Mouse (Mus musculus) adrenal gland, adult 2 months (tissue): Measurements from ENCODE around the gene Cd82. TPM values are rescaled to one million over a fixed set of nuclear protein-coding genes. Genes with fewer than 3 reads are reported as not detected.
A peak's percentile ranks its signal among the peaks of the same experiment; 100 is the strongest.

Source experiments
- DNase-seq: peaks from one replicate; pipeline ENCODE4 v3.0.0; 2021
- microRNA-seq, 2 experiments: library from miRNA; unstranded; fragments of <30 nt; microRNA quantifications; one replicate each; pipeline ENCODE4 v1.2.0; 2021
- polyA plus RNA-seq: library from polyadenylated mRNA; depleted of rRNA; stranded (reverse); fragments of >200 nt; gene quantifications from 2 replicates; pipeline ENCODE4 v1.2.3, GENCODE M21; 2012; rRNA removed
- total RNA-seq, 2 experiments: library from RNA; stranded (reverse); gene quantifications; 2 replicates each; pipeline ENCODE4 v1.2.3; 2021

Cd82 gene
- total and polyA plus RNA-seq, 3 experiments, result 58.9 to 137 (median 83.2) TPM

DNA sequence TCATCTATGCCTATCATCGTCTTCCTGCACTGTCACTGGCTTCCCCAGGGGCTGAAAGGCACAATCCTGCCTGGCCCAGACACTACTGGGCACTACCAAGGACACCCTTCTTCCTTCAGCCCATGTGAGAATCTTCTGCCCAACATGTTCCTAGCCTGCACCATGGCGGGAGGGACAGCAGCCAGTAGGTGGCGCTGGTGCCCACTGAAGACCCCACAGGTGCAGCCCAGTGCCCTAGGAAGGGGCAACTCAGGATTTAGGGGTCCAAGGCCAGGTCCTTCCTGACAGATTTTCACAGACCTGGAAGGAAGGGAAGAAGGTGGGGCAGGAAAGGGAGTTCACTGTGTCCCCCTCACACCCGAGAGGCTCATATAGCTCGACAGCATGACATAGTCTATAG lies 47.7 kb downstream of the Cd82 start:
- peak; percentile 45 for DNase-seq

DNA sequence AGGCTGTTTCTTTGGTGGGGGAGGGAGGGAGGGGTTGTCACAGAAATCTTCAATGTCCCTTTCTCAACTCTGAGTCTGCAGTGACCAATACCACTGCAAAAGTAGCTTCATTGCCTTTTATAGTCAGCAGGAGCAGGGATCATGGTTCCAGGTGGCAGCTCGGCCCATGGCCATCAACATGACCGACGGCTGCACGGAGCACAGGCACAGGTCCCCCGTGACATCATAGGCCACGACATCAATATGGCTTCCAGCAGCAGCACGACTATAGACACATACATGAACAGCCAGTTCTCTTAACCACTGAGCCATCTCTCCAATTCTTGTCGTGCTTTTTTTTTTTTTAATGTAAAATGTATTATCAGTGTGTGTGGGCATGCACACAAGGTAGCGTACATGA lies 48.8 kb downstream of the Cd82 start:
- DNase-seq, result no peak

DNA sequence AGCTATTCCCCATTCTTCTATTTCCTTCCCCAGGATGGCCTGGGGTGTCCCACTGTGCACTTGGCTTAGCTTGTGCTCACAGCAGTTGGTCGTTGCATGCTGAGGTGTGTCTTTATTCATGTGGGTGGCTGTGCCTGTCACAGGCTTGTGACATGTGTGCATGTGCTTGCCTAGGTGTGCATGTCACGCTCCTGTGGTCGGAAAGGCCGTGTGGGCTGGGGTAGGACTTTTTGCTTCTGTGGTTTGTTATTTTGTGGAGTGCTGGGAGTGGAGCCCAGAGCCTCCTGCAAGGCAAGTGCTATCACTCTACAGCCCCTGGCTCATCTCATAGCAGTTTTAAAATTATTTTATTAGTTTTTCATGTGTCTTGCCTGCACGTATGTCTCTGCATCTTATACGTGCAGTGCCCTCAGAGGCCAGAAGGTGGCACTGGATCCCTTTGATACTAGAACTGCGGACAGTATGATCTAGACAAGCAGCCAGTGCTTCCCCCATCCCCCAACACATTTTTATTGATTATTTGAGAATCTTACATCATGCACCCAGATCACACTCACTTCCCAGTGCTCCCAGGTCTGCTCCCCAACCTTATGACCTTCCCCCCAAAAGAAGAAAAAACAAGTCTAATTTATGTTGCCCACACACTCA lies 49.4 kb downstream of the Cd82 start:
- DNase-seq, result peak; percentile 58

DNA sequence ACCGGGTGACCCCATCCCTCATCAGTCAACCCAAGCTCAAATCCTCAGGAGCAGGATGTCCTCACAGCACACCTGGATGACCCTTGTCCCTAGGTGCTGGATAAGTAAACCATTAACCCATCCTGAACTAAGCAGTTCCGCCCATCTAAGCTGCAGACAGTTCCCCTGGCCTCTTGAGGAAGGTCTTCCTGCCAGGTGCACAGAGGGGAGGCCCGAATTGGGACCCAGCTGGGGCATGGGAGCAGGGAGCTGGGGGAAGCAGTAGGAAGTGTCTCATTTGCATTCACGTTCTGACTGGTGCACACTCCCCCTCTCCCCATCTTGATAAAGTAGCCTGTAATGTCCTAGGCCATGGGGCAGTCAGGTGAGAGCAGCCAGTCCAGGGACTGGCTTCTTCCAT lies 50.8 kb downstream of the Cd82 start:
- no peak for DNase-seq

DNA sequence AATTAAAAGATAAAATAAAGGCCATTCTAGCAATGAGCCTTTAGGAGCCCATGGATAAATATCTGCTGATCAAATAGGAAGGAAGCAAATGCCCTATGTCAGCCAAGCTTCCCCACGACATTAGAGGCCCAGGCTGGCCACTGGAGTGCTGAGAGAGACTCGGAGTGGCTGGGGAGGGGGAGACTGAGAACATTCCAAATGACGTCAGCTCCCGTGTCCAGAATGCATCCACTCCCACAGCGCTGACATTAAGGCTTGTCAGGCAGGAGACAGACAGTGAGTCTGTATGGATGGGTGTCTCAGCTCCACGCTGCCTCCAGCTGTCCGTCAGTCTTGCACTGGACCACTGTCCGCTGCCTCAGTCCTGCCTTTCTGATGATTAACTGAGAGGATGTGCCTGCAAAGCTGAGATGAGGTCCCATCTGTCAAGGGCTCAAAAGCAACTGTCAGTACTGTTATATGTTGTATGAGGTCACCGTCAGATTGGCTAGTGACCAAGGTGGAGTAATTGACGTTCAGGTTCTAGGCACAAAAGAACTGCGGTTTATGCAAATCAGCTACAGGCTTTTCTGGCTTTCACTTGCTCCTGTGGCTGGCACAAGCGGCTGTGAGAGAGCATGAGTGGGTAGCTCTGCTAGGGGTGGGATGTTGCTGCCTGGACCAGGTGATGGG lies 51.9 kb downstream of the Cd82 start:
- no peak for DNase-seq

DNA sequence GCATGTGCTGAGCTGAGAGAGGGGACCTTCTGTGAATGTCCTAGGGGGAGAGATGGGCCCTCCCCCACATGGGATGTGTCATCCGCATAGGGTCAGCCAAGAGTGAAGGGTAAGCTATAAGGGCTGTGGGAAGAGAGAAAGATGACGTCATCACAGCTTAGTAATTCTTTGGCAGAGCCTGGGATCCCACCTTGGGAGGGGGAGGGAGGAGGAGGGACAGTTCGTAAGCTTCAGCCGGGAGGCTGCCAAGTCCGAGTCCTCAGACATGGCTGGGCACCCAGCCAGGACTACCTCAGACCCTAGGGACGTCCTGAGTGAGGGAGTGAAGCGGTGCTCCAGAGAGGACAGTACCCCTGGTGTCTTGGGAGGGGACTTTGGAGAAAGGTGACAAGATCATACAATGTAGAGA lies 57.9 kb downstream of the Cd82 start:
- peak; percentile 78 for DNase-seq

DNA sequence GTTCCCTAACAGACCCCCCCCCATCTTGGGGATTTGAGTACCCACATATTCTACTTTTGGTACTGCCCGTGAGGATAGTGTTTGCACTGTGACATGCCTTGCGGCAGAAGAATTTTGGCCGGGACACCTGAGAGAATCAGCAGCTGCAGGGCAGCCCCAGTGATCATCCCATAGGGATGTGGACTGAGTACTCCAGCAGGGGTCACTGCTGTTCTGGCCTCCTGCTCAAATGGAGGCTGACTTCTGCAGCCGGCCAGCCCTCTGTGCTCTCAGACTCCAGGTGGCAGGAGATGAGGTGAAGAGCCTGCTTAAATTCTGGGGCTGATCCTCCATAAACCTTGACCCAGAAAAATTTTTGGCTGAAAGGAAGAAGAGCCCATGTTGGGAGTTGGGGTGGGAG lies 58.8 kb downstream of the Cd82 start:
- DNase-seq, result no peak

DNA sequence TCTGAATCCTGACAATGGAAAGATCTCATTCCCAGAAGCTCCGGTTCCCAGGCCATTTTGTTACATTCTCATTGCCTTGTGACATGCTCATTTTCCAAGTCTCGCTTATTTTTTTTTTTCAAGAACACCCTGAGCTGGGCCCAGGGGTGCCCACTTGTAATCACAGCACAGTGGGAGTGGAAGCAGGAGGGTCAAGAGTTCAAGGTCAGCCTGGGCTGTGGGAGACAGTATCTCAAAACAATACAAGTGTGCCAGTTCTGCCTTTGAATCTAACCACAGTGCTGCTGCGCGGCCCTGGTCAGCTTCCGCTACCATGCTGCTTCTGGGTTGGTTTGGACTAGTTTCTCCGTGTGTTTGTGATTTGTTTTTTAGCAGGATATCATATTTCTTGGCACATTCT lies 59.7 kb downstream of the Cd82 start:
- DNase-seq, result no peak

DNA sequence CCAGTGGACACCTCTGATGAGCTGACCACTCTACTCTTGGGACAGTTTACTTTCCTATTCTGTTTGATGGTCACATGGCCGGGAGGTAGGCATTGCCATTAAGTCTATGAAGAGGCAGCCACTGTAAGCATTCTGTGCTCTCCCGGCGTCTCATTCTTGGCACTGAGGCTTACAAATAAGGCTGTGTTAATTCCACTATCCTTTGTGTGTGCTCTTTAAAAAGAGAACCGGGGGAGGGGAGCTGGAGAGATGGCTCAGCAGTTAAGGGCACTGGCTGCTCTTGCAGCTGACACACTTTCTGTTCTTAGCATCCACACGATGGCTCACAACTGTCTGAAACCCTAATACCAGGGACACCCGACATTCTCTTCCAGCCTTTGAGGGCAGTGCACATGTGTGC lies 71.7 kb downstream of the Cd82 start:
- no peak for DNase-seq

DNA sequence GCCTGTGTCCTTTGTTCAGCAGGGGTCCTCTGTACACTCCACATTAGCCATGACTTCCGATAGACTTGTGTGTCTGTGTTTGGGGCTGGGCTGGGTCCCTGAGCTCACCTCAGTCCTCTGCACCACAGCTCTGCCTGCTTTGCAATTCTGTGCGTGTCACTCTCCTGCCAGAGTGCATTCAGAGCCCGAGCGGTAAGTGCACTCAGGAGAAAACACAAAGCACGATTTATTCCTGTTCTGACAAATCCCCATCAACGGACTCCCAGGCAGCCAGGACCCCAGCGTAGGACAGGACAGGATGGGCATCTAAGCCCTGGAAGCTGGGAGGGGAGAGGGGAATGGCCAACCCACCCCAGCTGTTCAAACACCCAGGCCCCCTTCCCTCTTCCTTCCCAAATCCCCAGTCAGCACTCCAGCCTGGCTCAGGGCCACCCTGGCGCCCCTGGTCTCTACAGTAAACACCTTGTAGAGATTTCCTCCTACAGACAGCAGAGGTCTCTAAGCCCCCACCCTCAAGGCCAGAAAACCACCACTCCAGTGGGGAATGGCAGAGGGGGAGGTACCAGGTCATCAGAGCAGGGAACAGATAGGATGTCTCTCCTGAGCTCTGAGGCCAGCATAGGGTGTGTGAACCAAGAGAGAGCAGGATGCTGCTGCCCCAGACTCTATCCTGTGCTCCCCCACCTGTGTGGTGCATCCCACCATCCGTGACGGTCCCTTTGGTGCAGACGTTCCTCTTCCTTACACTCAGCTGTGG lies 72.6 kb downstream of the Cd82 start:
- DNase-seq, result no peak

DNA sequence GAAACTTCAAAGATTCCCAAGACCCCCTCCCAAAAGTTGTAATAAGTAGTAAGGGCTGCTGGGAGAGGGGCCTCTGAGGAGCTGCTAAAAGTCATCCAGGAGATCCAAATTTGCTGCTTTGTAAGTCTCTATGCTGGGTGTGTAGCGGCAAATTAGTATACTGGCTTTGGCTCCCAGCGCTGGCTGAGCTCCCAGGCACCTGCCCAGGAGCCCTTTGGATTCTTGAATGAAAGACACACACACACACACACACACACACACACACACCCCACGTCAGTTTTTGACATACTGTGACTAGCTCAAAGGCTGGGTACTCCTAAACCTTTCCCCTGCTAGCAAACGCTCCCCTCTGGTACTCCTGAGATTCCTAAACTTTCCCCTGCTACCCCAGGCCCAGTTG lies 76.0 kb downstream of the Cd82 start:
- DNase-seq, result no peak

DNA sequence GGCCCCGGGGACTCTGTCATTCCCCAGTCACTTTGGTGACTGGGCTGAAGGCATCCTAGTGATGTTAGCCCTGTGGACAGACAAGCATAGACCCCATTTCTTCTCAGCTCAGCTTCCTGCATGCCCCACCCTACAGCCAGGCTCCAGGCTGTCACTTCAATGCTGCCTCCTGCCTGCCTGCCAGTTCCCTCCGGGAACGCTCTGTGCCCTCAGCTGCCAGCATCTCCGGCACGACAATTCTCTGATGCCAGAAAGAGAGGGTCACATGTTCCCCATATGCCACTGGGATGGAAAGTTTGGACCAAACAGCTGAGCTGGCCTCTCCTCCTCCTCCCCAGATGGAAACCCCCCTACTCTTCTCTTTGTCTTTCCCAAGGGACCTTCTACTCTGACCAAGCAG lies 79.1 kb downstream of the Cd82 start:
- DNase-seq, result no peak

DNA sequence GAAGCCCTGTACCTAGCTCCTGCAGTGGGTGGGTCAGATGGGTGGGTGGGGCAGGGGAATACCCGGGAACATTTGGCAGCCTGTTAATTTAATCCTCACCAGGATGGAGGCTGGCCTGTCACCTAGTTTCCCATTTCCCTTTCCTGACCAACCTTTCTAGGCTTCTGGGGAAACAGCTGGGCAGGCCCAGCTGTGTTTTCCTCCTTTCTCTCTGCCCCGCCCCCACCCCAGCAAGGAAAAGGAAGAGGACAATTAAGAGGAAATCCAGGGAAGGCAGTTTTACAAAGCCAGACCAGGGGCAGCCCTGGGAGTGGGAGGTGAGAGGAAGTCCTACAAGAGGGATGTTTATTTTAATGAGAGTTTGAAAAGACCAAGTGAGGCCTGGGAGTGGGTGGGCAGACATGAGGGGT lies 82.3 kb downstream of the Cd82 start:
- no peak for DNase-seq

DNA sequence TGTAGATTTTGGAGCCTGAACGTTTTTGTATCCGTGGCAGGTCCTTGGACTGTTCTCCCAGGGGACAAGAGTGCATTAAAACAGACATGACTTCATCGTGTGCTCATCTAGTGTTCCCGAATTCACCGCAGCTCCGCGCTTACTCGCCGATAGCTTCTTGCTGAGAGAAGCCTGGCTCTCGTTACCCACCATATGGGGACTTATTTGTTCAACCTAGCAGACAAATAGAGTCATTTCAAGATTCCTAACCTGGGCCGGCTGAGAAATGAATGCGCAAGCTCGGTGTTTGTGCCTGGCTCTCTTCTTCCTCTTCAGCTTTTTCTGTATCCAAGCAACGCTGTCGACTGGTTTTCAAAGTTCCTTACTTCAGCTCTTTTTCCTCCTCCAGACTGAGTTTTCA lies 85.1 kb downstream of the Cd82 start:
- no peak for DNase-seq

DNA sequence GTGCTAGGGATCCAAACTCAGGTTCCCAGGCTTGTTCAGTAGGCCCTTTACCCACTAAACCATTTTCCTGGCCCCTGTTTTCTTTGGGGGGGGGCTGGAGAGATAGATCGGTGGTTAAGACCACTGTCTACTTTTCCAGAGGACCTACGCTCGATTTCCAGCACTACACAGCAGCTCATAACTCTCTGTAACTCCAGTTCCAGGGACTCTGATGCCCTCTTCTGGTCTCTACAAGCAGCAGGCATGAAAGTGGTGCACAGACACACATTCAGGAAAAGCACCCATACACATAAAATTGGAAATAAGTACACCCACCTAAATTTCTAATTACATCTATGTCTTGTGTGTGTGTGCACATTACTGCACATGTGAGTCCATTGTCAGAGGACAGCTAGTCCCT lies 85.8 kb downstream of the Cd82 start:
- no peak for DNase-seq

DNA sequence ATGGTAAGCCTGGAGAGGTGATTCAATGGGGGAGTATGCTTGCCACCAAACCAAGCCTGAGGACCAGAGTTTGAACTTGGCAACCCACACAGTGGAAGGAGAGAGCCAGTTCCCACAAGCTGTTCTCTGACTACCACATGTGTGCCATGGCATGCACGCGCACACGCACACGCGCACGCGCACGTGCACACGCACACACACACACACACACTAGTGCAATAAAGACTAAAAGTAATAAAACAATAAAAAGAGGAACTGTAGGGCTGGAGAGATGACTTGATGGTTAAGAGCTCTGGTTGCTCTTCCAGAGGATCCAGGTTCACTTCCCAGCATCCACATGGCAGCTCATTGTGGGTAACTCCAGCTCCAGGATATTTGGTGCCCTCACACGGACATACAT lies 90.1 kb downstream of the Cd82 start:
- no peak for DNase-seq

DNA sequence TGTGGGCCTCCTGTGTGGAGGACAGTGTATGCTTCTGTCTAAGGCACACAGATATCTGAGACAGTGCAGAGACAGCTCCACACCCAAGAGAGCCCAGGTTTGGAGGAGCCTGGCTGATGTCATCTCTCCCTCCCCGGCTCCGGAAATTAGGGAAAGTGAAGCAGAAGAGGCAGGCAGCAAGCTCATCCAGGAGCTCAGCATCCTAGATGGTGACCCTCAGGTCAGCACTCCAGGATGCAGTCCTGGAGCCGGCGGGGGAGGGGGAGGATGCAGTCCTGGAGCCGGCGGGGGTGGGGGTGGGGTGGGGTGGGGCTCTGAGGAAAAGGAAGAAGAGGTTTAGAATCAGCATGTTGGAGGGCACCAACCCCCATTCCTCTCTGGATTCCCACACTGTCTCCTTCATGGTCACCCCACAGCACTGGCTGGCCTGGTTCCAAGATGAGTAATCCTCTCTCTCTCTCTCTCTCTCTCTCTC lies 90.8 kb downstream of the Cd82 start:
- DNase-seq, result peak; percentile 64

Small RNA genes lying within 50 kb of the gene (microRNA-seq; reads per million reads assigned to microRNA genes)
- gene Mir7001, result 0 reads per million in 2 experiments

Other genes starting within 250 kb of the Cd82 start
- 10 to 100 TPM; 48.1 to 57.7 TPM for gene Tspan18, start 128.6 kb downstream of the Cd82 start, total RNA-seq
- 156 and 192 TPM in 2 replicates for gene Tspan18, start 128.6 kb downstream of the Cd82 start, polyA plus RNA-seq
- not detected for gene Gm10803, start 97.4 kb upstream of the Cd82 start, total RNA-seq
- gene Gm10803, start 97.4 kb upstream of the Cd82 start, polyA plus RNA-seq, result not detected in 2 replicates
- under 1 TPM; 0.26 to 0.62 TPM for gene Alx4, start 179.2 kb upstream of the Cd82 start, total RNA-seq
- 0.51 and 0.68 TPM in 2 replicates for gene Alx4, start 179.2 kb upstream of the Cd82 start, polyA plus RNA-seq